Mouse (Mus musculus): ENCODE data around the gene Inhbb.

- TF ChIP-seq POLR2A (IDR thresholded peaks at IDR 0.05; ENCODE audit: borderline replicate concordance, extremely low read depth, insufficient read depth, insufficient read length, poor library complexity, severe bottlenecking), result 0 out of 2 replicates have a peak, but pooled peaks have one; percentile 33
- no peak for TF ChIP-seq CTCF (IDR thresholded peaks at IDR 0.05; ENCODE audit: borderline replicate concordance, extremely low read depth, insufficient read depth, insufficient read length)
These were observed 968 bp downstream of the Inhbb start for GRCm38 (mm10) chr1:119420984-119421575.
